Mouse (Mus musculus) CH12.LX (cell line): ENCODE data around the gene Zfp541.

ENCODE experiments used
- BHLHE40 ChIP-seq: IDR thresholded peaks from 2 replicates; pipeline ENCODE4 v1.6.1; 2011; ENCODE audit warnings: mild to moderate bottlenecking, low read depth, low read length, improper control_type of control experiment
- CHD2 ChIP-seq: IDR thresholded peaks from 2 replicates; pipeline ENCODE4 v1.6.1; 2011; ENCODE audit warnings: low read length, improper control_type of control experiment
- CTCF ChIP-seq, 2 experiments: IDR thresholded peaks in 1 of 2; conservative IDR thresholded peaks in 1 of 2; 2 replicates each; pipeline ENCODE4 v1.5.1; 2011 to 2012; ENCODE audit warnings: low read depth in 2 of 2, low read length in 2 of 2, improper control_type of control experiment in 1 of 2, inconsistent platforms in 1 of 2, mild to moderate bottlenecking in 1 of 2, moderate library complexity in 1 of 2
- ETS1 ChIP-seq: conservative IDR thresholded peaks from 2 replicates; pipeline ENCODE4 v1.6.1; 2012; ENCODE audit warnings: low read depth, mild to moderate bottlenecking, inconsistent platforms, low read length, improper control_type of control experiment, moderate library complexity
- JUN ChIP-seq: IDR thresholded peaks from 2 replicates; pipeline ENCODE4 v1.6.1; 2011; ENCODE audit warnings: low read depth, mild to moderate bottlenecking, low read length, improper control_type of control experiment, moderate library complexity; ENCODE audit not compliant: insufficient read depth
- NRF1 ChIP-seq: IDR thresholded peaks from 2 replicates; pipeline ENCODE4 v1.6.1; 2014; ENCODE audit warnings: low read depth, mild to moderate bottlenecking, inconsistent platforms, low read length, improper control_type of control experiment, moderate library complexity
- POLR2AphosphoS2 ChIP-seq: IDR thresholded peaks from 2 replicates; pipeline ENCODE4 v1.6.1; 2011; ENCODE audit warnings: low read depth, low read length, improper control_type of control experiment
- TCF12 ChIP-seq: IDR thresholded peaks from 2 replicates; pipeline ENCODE4 v1.6.1; 2014; ENCODE audit warnings: low read depth, mild to moderate bottlenecking, inconsistent platforms, low read length, improper control_type of control experiment
- UBTF ChIP-seq: IDR thresholded peaks from 2 replicates; pipeline ENCODE4 v1.6.1; 2012; ENCODE audit warnings: low read depth, mild to moderate bottlenecking, inconsistent platforms, low read length, improper control_type of control experiment, moderate library complexity
- ZC3H11A ChIP-seq: IDR thresholded peaks from 2 replicates; pipeline ENCODE4 v1.6.1; 2012; ENCODE audit warnings: low read depth, mild to moderate bottlenecking, inconsistent platforms, low read length, improper control_type of control experiment

GRCm38 (mm10) chr7:16062099-16062420, 446 bp downstream of the Zfp541 start:
- no peak for TF ChIP-seq CTCF (conservative IDR thresholded peaks at IDR 0.05 in 1 of 2, IDR thresholded peaks at IDR 0.05 in 1 of 2; ENCODE audit: low read depth in 2 of 2, low read length in 2 of 2)
- TF ChIP-seq TCF12: no peak
- TF ChIP-seq ETS1: no peak
- TF ChIP-seq ZC3H11A: no peak
- no peak for TF ChIP-seq NRF1
- TF ChIP-seq JUN: no peak
- TF ChIP-seq CHD2: no peak
- TF ChIP-seq BHLHE40: no peak
- TF ChIP-seq POLR2AphosphoS2: no peak
- no peak for TF ChIP-seq UBTF
